Mouse (Mus musculus) lung, embryonic 14.5 days (tissue): ENCODE measurements around the gene Rrad. TPM values are rescaled to one million over a fixed set of nuclear protein-coding genes. Genes with fewer than 3 reads are reported as not detected.

Experiments
- ATAC-seq: fragments of 200-750 bp; cut with Nextera tagmentation; 2 replicates; pipeline ENCODE4 v1.8.0; 2017; ENCODE audit warnings: mild to moderate bottlenecking, moderate TSS enrichment, moderate library complexity; ENCODE audit not compliant: insufficient read depth
- DNase-seq: peaks from one replicate; pipeline ENCODE4 v3.0.0-alpha.2; 2015
- H3K27ac ChIP-seq: fragments of 300-500 bp; sonication (generic); 2 replicates; pipeline ENCODE4 v1.5.1; 2014; ENCODE audit warnings: low read depth, mild to moderate bottlenecking, moderate library complexity
- H3K27me3 ChIP-seq: fragments of 300-500 bp; sonication (generic); 2 replicates; pipeline ENCODE4 v1.6.1; 2014; ENCODE audit warnings: low read length, control low read depth; ENCODE audit not compliant: insufficient read depth
- H3K36me3 ChIP-seq: fragments of 300-500 bp; sonication (generic); 2 replicates; pipeline ENCODE4 v1.6.1; 2014; ENCODE audit warnings: control low read depth; ENCODE audit not compliant: insufficient read depth
- H3K4me1 ChIP-seq: fragments of 300-500 bp; sonication (generic); 2 replicates; pipeline ENCODE4 v1.6.1; 2014; ENCODE audit warnings: antibody characterized with exemption, control low read depth; ENCODE audit not compliant: insufficient read depth
- H3K4me2 ChIP-seq: fragments of 300-500 bp; sonication (generic); 2 replicates; pipeline ENCODE4 v1.6.1; 2014; ENCODE audit warnings: mild to moderate bottlenecking
- H3K4me3 ChIP-seq: fragments of 300-500 bp; sonication (generic); 2 replicates; pipeline ENCODE4 v1.5.1; 2014; ENCODE audit warnings: low read depth, low read length
- H3K9ac ChIP-seq: fragments of 300-500 bp; sonication (generic); 2 replicates; pipeline ENCODE4 v1.6.1; 2014
- H3K9me3 ChIP-seq: fragments of 300-500 bp; sonication (generic); 2 replicates; pipeline ENCODE4 v1.6.1; 2016; ENCODE audit warnings: low read depth, low read length, control low read depth
- CTCF ChIP-seq: IDR thresholded peaks from 2 replicates; pipeline ENCODE4 v1.5.1; 2016; ENCODE audit warnings: antibody characterized with exemption, low read depth
- WGBS: fragments of 180-500 bp; shearing (Covaris S2); extraction: QIAGEN DNeasy Blood & Tissue Kit; methylation state at CpG from one replicate; pipeline ENCODE4 v1.1.7; 2014; 5-methylcytosine and 5-hydroxymethylcytosine counted together
- polyA plus RNA-seq: library from polyadenylated mRNA; unstranded; fragments of >200 nt; fragmentation: Nextera tagmentation; extraction: Ambion mirVana; gene quantifications from 2 replicates; pipeline ENCODE4 v1.2.1, GENCODE M21; 2014

Rrad gene
- polyA plus RNA-seq, 1 experiment from 2014 or later, result 10.1 TPM

- no peaks in the 10 kb centered on the region for H3K27me3 ChIP-seq
- ATAC-seq, result peak; percentile 85
- no peaks in the 10 kb centered on the region for H3K36me3 ChIP-seq
- 10% methylated on average over 4 of the region's 4 CpGs for WGBS
- H3K4me1 ChIP-seq, result peaks cover 17% of the 10 kb centered on the region
- no peaks in the 10 kb centered on the region for H3K9me3 ChIP-seq
- TF ChIP-seq CTCF, result no peak
- H3K27ac ChIP-seq, result peak overlapping the region; percentile 67
- H3K9ac ChIP-seq, result no peak overlapping the region
- H3K4me3 ChIP-seq, result no peak overlapping the region
- peak; percentile 65 for DNase-seq
- no peak overlapping the region for H3K4me2 ChIP-seq
These were observed 19.5 kb downstream of the Rrad start for GRCm38 (mm10) chr8:104611613-104612012.

GRCm38 (mm10) chr8:104610185-104610766 lies 20.9 kb downstream of the Rrad start:
- H3K9ac ChIP-seq, result no peak overlapping the region
- no peak overlapping the region for H3K4me3 ChIP-seq
- no peak for TF ChIP-seq CTCF
- H3K36me3 ChIP-seq, result no peaks in the 10 kb centered on the region
- H3K9me3 ChIP-seq, result no peaks in the 10 kb centered on the region
- H3K27me3 ChIP-seq, result no peaks in the 10 kb centered on the region
- ATAC-seq (peak; percentile 36; the same call in 1 of the 2 replicates), DNase-seq (peak; percentile 26)
- H3K4me1 ChIP-seq, result peaks cover 17% of the 10 kb centered on the region
- WGBS, result 52% methylated on average over 12 of the region's 12 CpGs
- no peak overlapping the region; the same call in 1 of the 2 replicates for H3K27ac ChIP-seq
- H3K4me2 ChIP-seq, result no peak overlapping the region

- Histone ChIP-seq H3K27me3 (no peaks in the 10 kb centered on the region), H3K4me3 (no peak overlapping the region), H3K9me3 (no peaks in the 10 kb centered on the region), H3K36me3 (no peaks in the 10 kb centered on the region), H3K27ac (no peak overlapping the region), H3K4me1 (peaks cover 17% of the 10 kb centered on the region), H3K9ac (no peak overlapping the region), H3K4me2 (no peak overlapping the region)
- no peak for TF ChIP-seq CTCF
- ATAC-seq, result no peak
- WGBS, result 57% methylated on average over 8 of the region's 8 CpGs
- DNase-seq, result no peak
These were observed 21.9 kb downstream of the Rrad start for GRCm38 (mm10) chr8:104609222-104609621.

GRCm38 (mm10) chr8:104607944-104608343 lies 23.2 kb downstream of the Rrad start:
- Histone ChIP-seq H3K4me3 (no peak overlapping the region), H3K9me3 (no peaks in the 10 kb centered on the region), H3K36me3 (no peaks in the 10 kb centered on the region), H3K4me1 (peaks cover 17% of the 10 kb centered on the region), H3K4me2 (no peak overlapping the region), H3K9ac (no peak overlapping the region), H3K27ac (no peak overlapping the region), H3K27me3 (no peaks in the 10 kb centered on the region)
- 70% methylated on average over 2 of the region's 2 CpGs for WGBS
- ATAC-seq (no peak), DNase-seq (no peak)
- no peak for TF ChIP-seq CTCF

GRCm38 (mm10) chr8:104606329-104606728 lies 24.8 kb downstream of the Rrad start:
- H3K4me3 ChIP-seq, result no peak overlapping the region
- no peak overlapping the region for H3K27ac ChIP-seq

GRCm38 (mm10) chr8:104603245-104603593 lies 27.9 kb downstream of the Rrad start:
- no peak overlapping the region for H3K9ac ChIP-seq
- no peak overlapping the region for H3K4me2 ChIP-seq
- ATAC-seq (no peak), DNase-seq (no peak)
- H3K27me3 ChIP-seq, result no peaks in the 10 kb centered on the region
- H3K4me3 ChIP-seq, result no peak overlapping the region
- 0 out of 2 replicates have a peak, but pooled peaks cover 4% of the 10 kb centered on the region for H3K4me1 ChIP-seq
- 61% methylated on average over 4 of the region's 4 CpGs for WGBS
- no peaks in the 10 kb centered on the region for H3K9me3 ChIP-seq
- no peak for TF ChIP-seq CTCF
- no peak overlapping the region for H3K27ac ChIP-seq
- no peaks in the 10 kb centered on the region for H3K36me3 ChIP-seq

More at GRCm38 (mm10) chr8:104606329-104606728, 24.8 kb downstream of the Rrad start:
- Histone ChIP-seq H3K9me3 (no peaks in the 10 kb centered on the region), H3K4me2 (no peak overlapping the region), H3K36me3 (no peaks in the 10 kb centered on the region), H3K27me3 (no peaks in the 10 kb centered on the region), H3K9ac (no peak overlapping the region), H3K4me1 (peaks cover 12% of the 10 kb centered on the region)
- WGBS, result 36% methylated on average over 6 of the region's 6 CpGs
- TF ChIP-seq CTCF, result no peak
- ATAC-seq (no peak), DNase-seq (no peak)

- ATAC-seq, result peak; percentile 93
- Histone ChIP-seq H3K27ac (no peak overlapping the region), H3K27me3 (no peaks in the 10 kb centered on the region)
These were observed 28.5 kb downstream of the Rrad start for GRCm38 (mm10) chr8:104602468-104603244.

More at GRCm38 (mm10) chr8:104602468-104603244, 28.5 kb downstream of the Rrad start:
- Histone ChIP-seq H3K36me3 (no peaks in the 10 kb centered on the region), H3K4me3 (peak overlapping the region; percentile 13), H3K4me2 (peak overlapping the region; percentile 56), H3K9ac (peak overlapping the region; percentile 15; the same call in 1 of the 2 replicates), H3K4me1 (0 out of 2 replicates have a peak, but pooled peaks cover 4% of the 10 kb centered on the region), H3K9me3 (no peaks in the 10 kb centered on the region)
- WGBS, result 16% methylated on average over 21 of the region's 21 CpGs
- peak; percentile 99 for TF ChIP-seq CTCF
- peak; percentile 98 for DNase-seq
